Mouse (Mus musculus) cerebellum, postnatal 10 days (tissue): Measurements from ENCODE around the gene Hspa12a.
A peak's percentile ranks its signal among the peaks of the same experiment; 100 is the strongest.

Source experiments
- DNase-seq, 2 experiments: peaks; one replicate each; pipeline ENCODE4 v3.0.0; 2021; ENCODE audit warnings: mixed read lengths in 2 of 2

The Hspa12a gene

GRCm38 (mm10) chr19:58859831-58860254, 83.6 kb downstream of the Hspa12a start:
- DNase-seq, result no peak

GRCm38 (mm10) chr19:58859357-58859756, 84.1 kb downstream of the Hspa12a start:
- peak in 1 of 2 experiments; percentile 22 for DNase-seq

GRCm38 (mm10) chr19:58856129-58856855, 87.2 kb downstream of the Hspa12a start:
- no peak for DNase-seq

- DNase-seq, result no peak
These were observed 88.6 kb downstream of the Hspa12a start for GRCm38 (mm10) chr19:58854899-58855298.

GRCm38 (mm10) chr19:58853036-58853735, 90.3 kb downstream of the Hspa12a start:
- DNase-seq, result no peak

- no peak for DNase-seq
These were observed 92.6 kb downstream of the Hspa12a start for GRCm38 (mm10) chr19:58850719-58851466.

- no peak for DNase-seq
These were observed 93.9 kb downstream of the Hspa12a start for GRCm38 (mm10) chr19:58849333-58850131.

GRCm38 (mm10) chr19:58843606-58844005, 99.8 kb downstream of the Hspa12a start:
- no peak for DNase-seq

- DNase-seq, result no peak
These were observed 102.7 kb downstream of the Hspa12a start for GRCm38 (mm10) chr19:58840721-58841271.

- no peak for DNase-seq
These were observed 103.6 kb downstream of the Hspa12a start for GRCm38 (mm10) chr19:58839806-58840205.

- DNase-seq, result peak; percentile 41 to 67
These were observed 104.1 kb downstream of the Hspa12a start for GRCm38 (mm10) chr19:58839345-58839744.

- DNase-seq, result no peak
These were observed 104.7 kb downstream of the Hspa12a start for GRCm38 (mm10) chr19:58838706-58839105.

GRCm38 (mm10) chr19:58833639-58834180, 109.7 kb downstream of the Hspa12a start:
- DNase-seq, result no peak

- no peak for DNase-seq
These were observed 110.5 kb downstream of the Hspa12a start for GRCm38 (mm10) chr19:58832988-58833387.

GRCm38 (mm10) chr19:58831280-58831922, 112.1 kb downstream of the Hspa12a start:
- peak; percentile 91 to 96 for DNase-seq

- no peak for DNase-seq
These were observed 113.3 kb downstream of the Hspa12a start for GRCm38 (mm10) chr19:58830182-58830581.

- DNase-seq, result peak; percentile 96 to 98
These were observed 113.9 kb downstream of the Hspa12a start for GRCm38 (mm10) chr19:58829575-58829974.

GRCm38 (mm10) chr19:58827656-58828055, 115.8 kb downstream of the Hspa12a start:
- DNase-seq, result peak; percentile 44 to 46

- no peak for DNase-seq
These were observed 119.1 kb downstream of the Hspa12a start for GRCm38 (mm10) chr19:58824316-58824715.

- peak in 1 of 2 experiments; percentile 31 for DNase-seq
These were observed 120.2 kb downstream of the Hspa12a start for GRCm38 (mm10) chr19:58823301-58823700.
